Mouse (Mus musculus): Measurements from ENCODE around the gene Babam1. TPM values are rescaled to one million over a fixed set of nuclear protein-coding genes. Genes with fewer than 3 reads are reported as not detected.

The Babam1 gene
- 93.1 and 99.7 TPM in 2 replicates for polyA plus RNA-seq (2015; fragmentation: Nextera tagmentation; extraction: Ambion mirVana)

DNA sequence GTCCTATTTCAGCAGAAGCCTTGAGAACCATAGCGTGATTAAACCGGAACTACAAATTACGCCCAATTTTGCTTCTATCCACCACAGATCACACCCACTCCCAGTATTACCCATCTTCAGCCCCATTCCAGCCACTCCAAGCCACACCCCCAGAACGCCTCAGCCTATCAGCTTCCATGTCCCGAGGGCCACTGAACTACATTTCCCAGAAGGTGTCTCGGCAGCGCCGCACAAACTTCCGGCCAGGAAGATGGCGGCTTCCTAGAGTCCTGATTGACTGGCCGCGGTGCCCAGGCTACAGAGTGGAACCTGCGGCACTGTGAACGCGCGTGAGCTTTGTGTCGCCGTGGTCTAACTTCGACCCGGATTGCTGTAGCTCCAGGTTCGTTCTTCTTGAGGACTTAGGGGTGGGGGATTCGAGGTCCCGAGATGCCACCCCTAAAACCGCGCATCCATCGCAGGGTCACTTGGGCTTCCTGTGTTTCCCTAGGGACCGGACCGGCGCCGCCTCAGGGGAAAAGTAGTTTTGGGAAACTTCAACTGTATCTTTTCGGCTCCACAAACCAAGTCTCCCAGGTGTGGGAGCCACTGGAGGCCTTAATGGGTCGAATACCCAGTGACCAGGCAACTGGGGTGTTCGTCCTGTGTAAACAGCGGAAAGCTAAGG is at the start of gene Babam1:
Gene Babam1, plus strand, starts transcription at position 223 of the 667 bp plus-strand sequence.
- H3K4me2 ChIP-seq (replicated peaks): peak within 1 kb of the TSS; percentile 84
- H3K9ac ChIP-seq: peak within 1 kb of the TSS; percentile 81
- WGBS: 1% methylated on average over 34 of the region's 34 CpGs
- no peaks in the 10 kb centered on the region for H3K27me3 ChIP-seq
- H3K9me3 ChIP-seq: no peaks in the 10 kb centered on the region
- peak within 1 kb of the TSS; percentile 85 for H3K4me3 ChIP-seq
- H3K27ac ChIP-seq: peak within 1 kb of the TSS; percentile 58; the same call in 1 of the 2 replicates
- H3K4me1 ChIP-seq: peaks cover 12% of the 10 kb centered on the region
- peaks cover 21% of the 10 kb centered on the region for H3K36me3 ChIP-seq
- ATAC-seq (ENCODE audit: low FRiP score, low read depth): peak; percentile 96

DNA sequence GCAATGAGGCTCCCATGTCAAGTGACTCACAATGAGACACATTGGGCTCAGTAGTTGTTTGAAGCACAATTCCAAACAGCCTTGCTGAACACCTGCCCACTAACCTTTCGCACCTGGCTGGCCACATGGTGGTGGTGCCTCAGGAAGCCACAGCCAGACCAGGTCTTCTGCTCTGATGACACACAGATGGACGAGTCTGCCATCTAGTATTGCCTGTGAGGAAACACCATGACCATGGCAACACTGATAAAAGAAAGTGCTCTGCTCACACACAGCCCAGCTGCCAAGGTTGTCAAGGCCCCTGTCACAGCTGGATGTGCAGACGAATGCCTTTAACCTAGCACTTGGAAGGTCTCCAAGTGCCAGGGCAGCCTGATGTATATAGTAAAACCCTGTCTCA is 45.5 kb upstream of the Babam1 start:
- peaks cover 98% of the 10 kb centered on the region for H3K36me3 ChIP-seq
- H3K27ac ChIP-seq: no peak overlapping the region
- no peak for ATAC-seq (ENCODE audit: low FRiP score, low read depth)
- H3K4me3 ChIP-seq: no peak overlapping the region
- H3K4me2 ChIP-seq (replicated peaks): no peak overlapping the region
- no peak overlapping the region for H3K9ac ChIP-seq
- 71% methylated on average over 3 of the region's 3 CpGs for WGBS
- H3K27me3 ChIP-seq: no peaks in the 10 kb centered on the region
- no peaks in the 10 kb centered on the region for H3K4me1 ChIP-seq
- H3K9me3 ChIP-seq: no peaks in the 10 kb centered on the region

DNA sequence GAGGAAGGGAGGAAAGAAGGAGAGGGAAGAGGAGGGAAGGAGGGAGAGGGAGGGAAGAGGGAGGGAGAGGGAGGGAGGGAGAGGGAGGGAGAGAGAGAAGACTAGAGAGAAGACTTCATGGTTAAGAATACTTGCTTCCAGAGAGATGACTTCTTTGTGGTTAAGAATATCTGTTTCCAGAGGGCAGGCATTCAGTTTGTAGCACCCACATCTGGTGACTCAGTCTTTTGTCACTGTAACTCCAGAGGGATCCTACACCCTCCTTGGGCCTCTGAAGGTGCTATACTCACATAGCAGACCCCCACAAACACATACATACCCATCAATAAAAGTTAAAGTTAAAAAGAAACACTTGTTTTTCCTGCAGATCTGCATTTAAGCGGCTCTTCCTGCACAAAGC is 45.1 kb upstream of the Babam1 start:
- Histone ChIP-seq H3K4me1 (no peaks in the 10 kb centered on the region), H3K4me2 (replicated peaks) (no peak overlapping the region), H3K9me3 (no peaks in the 10 kb centered on the region), H3K4me3 (no peak overlapping the region), H3K27ac (no peak overlapping the region), H3K36me3 (peaks cover 98% of the 10 kb centered on the region), H3K9ac (no peak overlapping the region), H3K27me3 (no peaks in the 10 kb centered on the region)
- 89% methylated on average over 1 of the region's 1 CpGs for WGBS
- no peak for ATAC-seq (ENCODE audit: low FRiP score, low read depth)

DNA sequence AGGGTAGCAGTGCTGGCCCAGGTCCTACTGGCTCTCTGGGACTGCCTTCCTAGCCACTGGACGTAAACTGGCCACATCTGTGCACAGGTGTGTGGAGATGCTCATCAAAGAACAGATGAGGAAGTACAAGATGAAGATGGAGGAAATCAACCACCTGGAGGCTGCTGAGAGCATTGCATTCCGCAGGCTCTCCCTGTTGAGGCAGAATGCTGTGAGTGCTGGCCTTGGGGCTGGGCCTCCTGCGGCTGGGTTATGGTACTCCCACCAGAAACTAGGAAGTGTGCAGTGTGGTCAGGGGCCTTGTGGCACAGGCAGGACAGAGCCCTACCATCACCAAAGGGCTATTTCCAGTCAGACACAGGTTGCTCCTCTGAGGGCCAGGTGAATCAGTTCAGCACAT is 38.6 kb upstream of the Babam1 start:
- WGBS: 66% methylated on average over 3 of the region's 3 CpGs
- H3K4me3 ChIP-seq: no peak overlapping the region
- H3K27me3 ChIP-seq: no peaks in the 10 kb centered on the region
- ATAC-seq (ENCODE audit: low FRiP score, low read depth): no peak
- H3K9ac ChIP-seq: no peak overlapping the region
- H3K4me1 ChIP-seq: no peaks in the 10 kb centered on the region
- peaks cover 84% of the 10 kb centered on the region for H3K36me3 ChIP-seq
- H3K4me2 ChIP-seq (replicated peaks): no peak overlapping the region
- no peaks in the 10 kb centered on the region for H3K9me3 ChIP-seq
- no peak overlapping the region for H3K27ac ChIP-seq

DNA sequence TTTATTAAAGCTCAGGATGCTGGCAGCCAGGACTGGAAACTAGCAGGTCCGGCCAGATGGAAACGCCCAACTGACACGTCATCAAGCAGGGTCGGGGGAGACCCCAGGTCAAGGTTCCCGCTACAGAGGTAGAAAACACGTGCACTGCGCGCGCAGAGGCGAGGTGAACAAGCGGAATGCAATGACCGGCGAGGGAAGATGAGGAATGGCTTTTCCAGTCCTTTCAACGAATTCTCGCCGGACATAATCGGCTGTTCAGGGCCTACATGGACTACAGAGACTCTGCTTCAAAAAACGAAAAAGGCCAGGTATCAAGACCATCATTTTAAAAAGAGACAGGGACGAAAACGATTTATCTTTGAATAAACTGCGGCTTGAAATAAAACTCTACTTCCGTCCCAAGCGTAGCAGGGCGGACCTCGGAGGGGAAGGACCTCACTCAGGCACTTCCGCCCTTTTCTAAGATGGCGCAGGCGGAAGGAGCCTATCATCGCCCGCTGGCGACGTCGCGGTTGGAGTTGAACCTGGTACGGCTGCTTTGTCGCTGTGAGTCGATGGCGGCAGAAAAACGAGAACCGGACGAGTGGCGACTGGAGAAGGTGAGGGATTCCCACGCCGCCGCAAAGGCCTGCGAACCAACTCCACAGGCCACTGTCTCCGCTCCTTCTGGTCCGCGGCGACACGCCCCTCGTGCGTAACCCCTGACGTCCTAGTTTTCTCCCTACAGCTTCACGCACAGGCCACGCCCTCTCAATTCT is 29.7 kb upstream of the Babam1 start, which contains the start of gene Use1:
Gene Use1, plus strand, starts transcription at position 78 of the 758 bp plus-strand sequence.
- under 1% methylated on average over 56 of the region's 56 CpGs for WGBS

DNA sequence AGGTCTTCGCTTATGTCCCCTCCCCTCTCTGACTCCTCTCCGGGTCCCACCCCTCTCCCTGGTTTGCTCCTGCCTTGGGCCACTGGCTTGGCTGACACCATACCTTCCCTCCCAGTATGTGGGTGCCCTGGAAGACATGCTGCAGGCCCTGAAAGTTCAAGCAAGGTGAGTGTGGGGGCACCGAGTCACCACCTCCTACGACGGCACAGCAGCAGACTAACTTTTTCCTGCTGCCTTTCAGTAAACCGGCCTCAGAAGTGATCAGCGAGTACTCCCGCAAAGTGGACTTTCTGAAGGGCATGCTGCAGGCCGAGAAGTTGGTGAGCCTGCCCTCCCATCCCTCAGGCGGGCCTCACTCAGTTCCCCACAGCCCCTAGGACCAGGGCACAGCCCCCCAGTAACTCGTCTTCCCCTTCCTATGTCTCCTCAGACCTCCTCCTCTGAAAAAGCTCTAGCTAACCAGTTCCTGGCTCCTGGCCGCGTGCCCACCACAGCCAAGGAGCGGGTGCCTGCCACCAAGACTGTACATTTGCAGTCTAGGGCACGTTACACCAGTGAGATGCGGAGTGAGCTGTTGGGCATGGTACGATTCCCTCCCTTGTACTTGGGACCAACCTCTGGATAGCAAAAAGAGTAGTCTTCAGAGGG is 29.0 kb upstream of the Babam1 start:
- 49% methylated on average over 17 of the region's 17 CpGs for WGBS
- no peaks in the 10 kb centered on the region for H3K9me3 ChIP-seq
- peak overlapping the region; percentile 90 for H3K27ac ChIP-seq

More for the DNA sequence above, 29.7 kb upstream of the Babam1 start, which contains the start of gene Use1:
- Histone ChIP-seq H3K4me2 (replicated peaks) (peak within 1 kb of the TSS; percentile 80), H3K9ac (peak within 1 kb of the TSS; percentile 68), H3K27ac (peak within 1 kb of the TSS; percentile 90), H3K27me3 (no peaks in the 10 kb centered on the region), H3K4me3 (peak within 1 kb of the TSS; percentile 68), H3K9me3 (no peaks in the 10 kb centered on the region), H3K4me1 (peaks cover 26% of the 10 kb centered on the region), H3K36me3 (peaks cover 18% of the 10 kb centered on the region)
- ATAC-seq (ENCODE audit: low FRiP score, low read depth): peak; percentile 85

DNA sequence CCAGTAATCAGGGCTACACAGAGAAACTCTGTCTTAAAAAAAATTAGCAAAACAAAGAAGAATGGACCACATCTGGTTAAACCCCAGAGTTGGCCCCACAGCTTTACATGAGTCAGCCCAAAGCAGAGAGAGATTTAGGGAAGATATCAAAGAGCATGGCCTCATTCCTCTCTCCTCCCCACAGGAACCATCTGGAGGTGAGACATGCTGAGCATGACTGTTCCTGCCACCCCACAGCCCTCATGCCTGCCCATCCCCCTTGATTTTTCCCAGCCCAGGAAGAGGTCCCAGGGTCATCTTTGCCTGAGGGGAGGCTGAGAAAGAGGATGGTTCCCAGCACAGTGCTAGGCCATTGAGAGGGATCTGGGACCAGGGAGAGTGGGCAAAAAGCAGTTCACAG is 28.3 kb upstream of the Babam1 start:
- no peak for ATAC-seq (ENCODE audit: low FRiP score, low read depth)
- Histone ChIP-seq H3K27me3 (no peaks in the 10 kb centered on the region), H3K4me1 (peaks cover 26% of the 10 kb centered on the region), H3K9ac (no peak overlapping the region), H3K9me3 (no peaks in the 10 kb centered on the region), H3K36me3 (peaks cover 26% of the 10 kb centered on the region), H3K4me3 (peak overlapping the region; percentile 68), H3K27ac (no peak overlapping the region), H3K4me2 (replicated peaks) (peak overlapping the region; percentile 80)

More for the DNA sequence above, 29.0 kb upstream of the Babam1 start:
- peak overlapping the region; percentile 68 for H3K4me3 ChIP-seq
- H3K4me2 ChIP-seq (replicated peaks): peak overlapping the region; percentile 80
- H3K4me1 ChIP-seq: peaks cover 26% of the 10 kb centered on the region
- H3K27me3 ChIP-seq: no peaks in the 10 kb centered on the region
- peaks cover 19% of the 10 kb centered on the region for H3K36me3 ChIP-seq
- peak overlapping the region; percentile 68 for H3K9ac ChIP-seq
- ATAC-seq (ENCODE audit: low FRiP score, low read depth): no peak

DNA sequence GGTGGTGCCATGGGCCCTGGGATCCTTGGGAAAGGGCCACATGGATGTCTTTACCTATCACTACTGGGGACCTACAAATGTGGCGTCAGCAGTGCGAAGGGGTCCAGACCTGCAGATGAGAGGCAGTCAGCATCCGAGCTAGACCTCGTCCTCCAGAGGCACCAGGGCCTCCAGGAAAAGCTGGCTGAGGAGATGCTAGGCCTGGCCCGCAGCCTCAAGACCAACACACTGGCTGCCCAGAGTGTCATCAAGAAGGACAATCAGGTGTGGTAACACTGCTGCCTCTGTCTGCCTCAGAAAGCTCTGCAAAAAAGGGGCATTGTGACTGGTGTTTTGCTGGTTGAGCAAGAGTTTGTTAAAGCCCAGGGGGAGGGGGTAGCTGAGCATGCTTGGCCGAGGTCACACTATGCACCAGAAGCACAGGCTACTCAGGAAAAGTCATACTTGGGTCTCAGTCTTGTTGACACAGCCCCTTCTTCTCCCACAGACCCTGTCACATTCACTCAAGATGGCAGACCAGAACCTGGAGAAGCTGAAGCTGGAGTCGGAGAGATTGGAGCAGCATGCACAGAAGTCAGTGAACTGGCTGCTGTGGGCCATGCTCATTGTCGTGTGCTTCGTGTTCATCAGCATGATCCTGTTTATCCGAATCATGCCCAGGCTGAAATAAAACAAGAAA is 27.5 kb upstream of the Babam1 start:
- WGBS: 93% methylated on average over 10 of the region's 10 CpGs
- H3K4me1 ChIP-seq: peaks cover 26% of the 10 kb centered on the region
- ATAC-seq (ENCODE audit: low FRiP score, low read depth): no peak
- no peak overlapping the region for H3K4me2 ChIP-seq (replicated peaks)
- H3K9ac ChIP-seq: no peak overlapping the region
- no peaks in the 10 kb centered on the region for H3K9me3 ChIP-seq
- H3K4me3 ChIP-seq: no peak overlapping the region
- H3K27ac ChIP-seq: no peak overlapping the region
- H3K36me3 ChIP-seq: peaks cover 34% of the 10 kb centered on the region
- no peaks in the 10 kb centered on the region for H3K27me3 ChIP-seq

DNA sequence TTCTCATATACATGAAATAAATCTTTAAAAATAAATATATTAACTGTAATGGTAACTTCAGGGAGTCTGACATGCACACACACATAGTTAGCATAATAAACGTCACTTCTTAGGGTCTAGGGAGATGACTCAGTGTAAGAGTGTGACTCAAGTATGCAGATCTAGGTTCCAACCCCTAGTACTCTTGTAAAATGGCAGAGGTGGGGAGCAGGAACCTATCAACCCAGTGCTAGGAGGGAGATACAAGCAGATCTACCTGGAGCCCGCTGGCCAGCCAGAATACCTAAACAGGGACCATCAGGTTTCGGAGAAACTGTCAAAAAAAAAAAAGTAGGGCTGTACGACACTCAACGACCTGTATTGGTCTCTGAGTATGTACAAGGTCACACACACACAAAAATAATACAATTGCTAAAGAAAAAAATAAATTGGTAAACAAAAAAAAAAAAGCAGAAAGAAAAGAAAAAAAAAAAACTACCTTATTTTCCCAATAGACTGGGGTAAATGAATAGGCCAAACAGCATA is 25.9 kb upstream of the Babam1 start:
- no peaks in the 10 kb centered on the region for H3K9me3 ChIP-seq
- H3K4me3 ChIP-seq: peak overlapping the region; percentile 70
- ATAC-seq (ENCODE audit: low FRiP score, low read depth): no peak
- H3K36me3 ChIP-seq: peaks cover 46% of the 10 kb centered on the region
- peak overlapping the region; percentile 65 for H3K9ac ChIP-seq
- H3K4me1 ChIP-seq: peaks cover 35% of the 10 kb centered on the region
- no peaks in the 10 kb centered on the region for H3K27me3 ChIP-seq
- H3K27ac ChIP-seq: 0 out of 2 replicates have a peak overlapping the region, but pooled peaks have one; percentile 28
- H3K4me2 ChIP-seq (replicated peaks): peak overlapping the region; percentile 62
- WGBS: 19% methylated on average over 5 of the region's 5 CpGs

DNA sequence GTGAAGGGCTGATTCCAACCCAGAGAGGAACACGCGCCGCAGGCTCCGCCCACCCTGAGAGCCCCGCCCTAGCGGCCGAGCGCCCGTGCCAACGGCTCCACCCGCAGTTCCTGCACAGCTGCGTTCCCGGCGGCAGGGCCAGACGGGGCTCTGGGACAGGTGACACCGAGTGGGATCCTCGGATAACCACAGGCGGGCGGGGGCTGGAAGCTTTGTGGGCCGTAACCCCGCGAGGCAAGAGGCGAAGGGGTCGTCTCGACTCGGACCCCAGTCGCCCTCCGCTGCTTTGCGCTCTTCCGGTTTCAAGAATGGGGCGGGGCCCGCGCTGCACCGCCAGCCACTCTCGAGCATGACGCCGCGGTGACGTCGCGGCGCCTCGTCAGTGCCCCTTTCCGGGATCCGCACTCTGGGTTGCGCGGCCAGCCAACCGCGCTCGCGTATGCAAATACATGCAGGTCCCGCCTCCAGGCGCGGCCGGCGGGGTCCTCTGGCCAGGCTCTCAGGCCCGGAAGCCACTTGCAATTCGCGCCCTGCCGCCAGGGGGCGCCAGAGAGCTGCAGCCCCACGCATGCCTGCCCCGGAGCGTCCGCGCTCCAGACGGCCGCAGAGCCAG is 25.3 kb upstream of the Babam1 start, which contains the start of gene Ocel1:
Gene Ocel1, plus strand, starts transcription at position 63 of the 613 bp plus-strand sequence.
- WGBS: under 1% methylated on average over 67 of the region's 68 CpGs
- Histone ChIP-seq H3K9ac (peak within 1 kb of the TSS; percentile 65), H3K4me3 (peak within 1 kb of the TSS; percentile 70), H3K36me3 (peaks cover 46% of the 10 kb centered on the region), H3K9me3 (no peaks in the 10 kb centered on the region), H3K27ac (peak within 1 kb of the TSS; percentile 61; the same call in 1 of the 2 replicates), H3K4me1 (peaks cover 35% of the 10 kb centered on the region), H3K4me2 (replicated peaks) (peak within 1 kb of the TSS; percentile 62), H3K27me3 (no peaks in the 10 kb centered on the region)
- ATAC-seq (ENCODE audit: low FRiP score, low read depth): peak; percentile 89

DNA sequence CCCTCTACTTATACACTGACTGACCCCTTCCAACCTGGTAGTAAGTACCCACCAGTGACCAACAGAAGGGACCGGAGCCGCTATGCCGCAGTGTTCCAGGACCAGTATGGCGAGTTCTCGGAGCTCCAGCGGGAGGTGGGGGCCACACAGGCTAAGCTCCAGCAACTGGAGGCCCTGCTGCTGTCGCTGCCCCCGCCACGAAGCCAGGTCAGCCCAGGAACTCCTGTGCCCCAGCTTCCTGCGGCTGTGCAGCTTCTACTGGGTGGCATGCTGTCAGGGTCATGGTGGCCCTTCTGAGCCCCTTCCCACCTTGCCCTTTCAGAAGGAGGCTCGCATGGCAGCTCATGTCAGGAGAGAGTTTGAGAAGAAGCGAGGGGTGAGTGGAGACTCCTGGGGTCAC is 24.2 kb upstream of the Babam1 start:
- H3K27ac ChIP-seq: no peak overlapping the region
- no peaks in the 10 kb centered on the region for H3K27me3 ChIP-seq
- H3K4me3 ChIP-seq: no peak overlapping the region
- H3K9me3 ChIP-seq: no peaks in the 10 kb centered on the region
- H3K36me3 ChIP-seq: peaks cover 51% of the 10 kb centered on the region
- H3K4me1 ChIP-seq: peaks cover 39% of the 10 kb centered on the region
- H3K4me2 ChIP-seq (replicated peaks): no peak overlapping the region
- WGBS: 81% methylated on average over 12 of the region's 12 CpGs
- ATAC-seq (ENCODE audit: low FRiP score, low read depth): no peak
- H3K9ac ChIP-seq: no peak overlapping the region

All from limb, embryonic 13.5 days (tissue).